Mouse (Mus musculus): ENCODE results near the gene Paf1. TPM values are rescaled to one million over a fixed set of nuclear protein-coding genes. Genes with fewer than 3 reads are reported as not detected.

Paf1 gene
- 82.0 and 82.9 TPM in 2 replicates for polyA plus RNA-seq (2014; fragmentation: Nextera tagmentation; extraction: Ambion mirVana)

- H3K9ac ChIP-seq (ENCODE audit: low read length) = peak within 1 kb of the TSS; percentile 80
- peak within 1 kb of the TSS; percentile 83 for H3K4me3 ChIP-seq (ENCODE audit: low read depth, low read length)
- H3K4me2 ChIP-seq (ENCODE audit: low read depth, low read length, severe bottlenecking) = peak within 1 kb of the TSS; percentile 84
- H3K36me3 ChIP-seq (ENCODE audit: control insufficient read depth, insufficient read depth, low read length) = peaks cover 11% of the 10 kb centered on the region
- ATAC-seq (replicated peaks; ENCODE audit: low FRiP score) (peak; percentile 99), DNase-seq (ENCODE audit: low spot score) (peak; percentile 95)
- no peaks in the 10 kb centered on the region for H3K9me3 ChIP-seq (ENCODE audit: control insufficient read depth, low read length)
- H3K4me1 ChIP-seq (replicated peaks; ENCODE audit: control insufficient read depth, insufficient read depth, low read length) = peaks cover 7% of the 10 kb centered on the region; the same call in 1 of the 2 replicates
- no peak within 1 kb of the TSS for H3K27ac ChIP-seq (ENCODE audit: low read depth, low read length)
- WGBS = under 1% methylated on average over 58 of the region's 58 CpGs
- H3K27me3 ChIP-seq (ENCODE audit: control insufficient read depth, insufficient read depth, low read length) = no peaks in the 10 kb centered on the region
Measured at GRCm38 (mm10) chr7:28392429-28393271, at the start of gene Paf1, which contains the start of gene Med29. Gene Paf1, plus strand, starts transcription at chr7:28392951. Gene Med29, minus strand, starts transcription at chr7:28392708.

GRCm38 (mm10) chr7:28344637-28345036 lies 48.1 kb upstream of the Paf1 start:
- WGBS = 9% methylated on average over 4 of the region's 4 CpGs
- Histone ChIP-seq H3K4me2 (ENCODE audit: low read depth, low read length, severe bottlenecking) (no peak overlapping the region), H3K27me3 (ENCODE audit: control insufficient read depth, insufficient read depth, low read length) (no peaks in the 10 kb centered on the region), H3K9me3 (ENCODE audit: control insufficient read depth, low read length) (no peaks in the 10 kb centered on the region), H3K9ac (ENCODE audit: low read length) (no peak overlapping the region), H3K27ac (ENCODE audit: low read depth, low read length) (no peak overlapping the region), H3K36me3 (ENCODE audit: control insufficient read depth, insufficient read depth, low read length) (no peaks in the 10 kb centered on the region), H3K4me1 (replicated peaks; ENCODE audit: control insufficient read depth, insufficient read depth, low read length) (no peaks in the 10 kb centered on the region), H3K4me3 (ENCODE audit: low read depth, low read length) (no peak overlapping the region)
- DNase-seq (ENCODE audit: low spot score) = peak; percentile 89
- no peak for ATAC-seq (replicated peaks; ENCODE audit: low FRiP score)

- Histone ChIP-seq H3K9me3 (ENCODE audit: control insufficient read depth, low read length) (no peaks in the 10 kb centered on the region), H3K4me1 (replicated peaks; ENCODE audit: control insufficient read depth, insufficient read depth, low read length) (peaks cover 9% of the 10 kb centered on the region), H3K27me3 (ENCODE audit: control insufficient read depth, insufficient read depth, low read length) (no peaks in the 10 kb centered on the region), H3K4me2 (ENCODE audit: low read depth, low read length, severe bottlenecking) (no peak overlapping the region), H3K9ac (ENCODE audit: low read length) (no peak overlapping the region), H3K27ac (ENCODE audit: low read depth, low read length) (no peak overlapping the region), H3K4me3 (ENCODE audit: low read depth, low read length) (no peak overlapping the region), H3K36me3 (ENCODE audit: control insufficient read depth, insufficient read depth, low read length) (no peaks in the 10 kb centered on the region)
- no peak for DNase-seq (ENCODE audit: low spot score)
- 79% methylated on average over 3 of the region's 3 CpGs for WGBS
- ATAC-seq (replicated peaks; ENCODE audit: low FRiP score) = no peak
Measured at GRCm38 (mm10) chr7:28347746-28348145, 45.0 kb upstream of the Paf1 start.

DNA sequence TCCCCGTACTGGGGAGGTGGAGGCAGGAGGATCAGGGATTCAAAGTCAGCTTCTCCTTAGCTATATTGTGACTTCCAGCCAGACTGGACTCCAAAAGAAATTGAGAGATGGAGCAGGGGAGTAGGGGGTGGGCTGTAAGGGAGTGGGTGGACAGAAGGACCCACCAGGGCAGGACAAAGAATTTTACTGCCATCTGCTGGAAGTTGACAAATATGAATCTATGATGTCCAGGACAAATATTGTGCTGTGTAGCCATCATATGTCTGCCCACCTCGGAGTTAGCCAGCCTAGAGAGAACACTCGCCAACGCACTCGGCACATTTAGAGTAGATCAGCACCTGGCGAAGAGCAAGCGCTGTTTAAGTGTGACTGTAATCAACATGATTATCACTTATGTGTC lies 44.1 kb upstream of the Paf1 start:
- H3K27me3 ChIP-seq (ENCODE audit: control insufficient read depth, insufficient read depth, low read length) = no peaks in the 10 kb centered on the region
- no peaks in the 10 kb centered on the region for H3K9me3 ChIP-seq (ENCODE audit: control insufficient read depth, low read length)
- H3K4me1 ChIP-seq (replicated peaks; ENCODE audit: control insufficient read depth, insufficient read depth, low read length) = peaks cover 9% of the 10 kb centered on the region
- no peak overlapping the region for H3K9ac ChIP-seq (ENCODE audit: low read length)
- 86% methylated on average over 7 of the region's 7 CpGs for WGBS
- DNase-seq (ENCODE audit: low spot score) = no peak
- no peak overlapping the region for H3K27ac ChIP-seq (ENCODE audit: low read depth, low read length)
- no peak overlapping the region for H3K4me2 ChIP-seq (ENCODE audit: low read depth, low read length, severe bottlenecking)
- peaks cover 6% of the 10 kb centered on the region for H3K36me3 ChIP-seq (ENCODE audit: control insufficient read depth, insufficient read depth, low read length)
- H3K4me3 ChIP-seq (ENCODE audit: low read depth, low read length) = no peak overlapping the region
- no peak for ATAC-seq (replicated peaks; ENCODE audit: low FRiP score)

DNA sequence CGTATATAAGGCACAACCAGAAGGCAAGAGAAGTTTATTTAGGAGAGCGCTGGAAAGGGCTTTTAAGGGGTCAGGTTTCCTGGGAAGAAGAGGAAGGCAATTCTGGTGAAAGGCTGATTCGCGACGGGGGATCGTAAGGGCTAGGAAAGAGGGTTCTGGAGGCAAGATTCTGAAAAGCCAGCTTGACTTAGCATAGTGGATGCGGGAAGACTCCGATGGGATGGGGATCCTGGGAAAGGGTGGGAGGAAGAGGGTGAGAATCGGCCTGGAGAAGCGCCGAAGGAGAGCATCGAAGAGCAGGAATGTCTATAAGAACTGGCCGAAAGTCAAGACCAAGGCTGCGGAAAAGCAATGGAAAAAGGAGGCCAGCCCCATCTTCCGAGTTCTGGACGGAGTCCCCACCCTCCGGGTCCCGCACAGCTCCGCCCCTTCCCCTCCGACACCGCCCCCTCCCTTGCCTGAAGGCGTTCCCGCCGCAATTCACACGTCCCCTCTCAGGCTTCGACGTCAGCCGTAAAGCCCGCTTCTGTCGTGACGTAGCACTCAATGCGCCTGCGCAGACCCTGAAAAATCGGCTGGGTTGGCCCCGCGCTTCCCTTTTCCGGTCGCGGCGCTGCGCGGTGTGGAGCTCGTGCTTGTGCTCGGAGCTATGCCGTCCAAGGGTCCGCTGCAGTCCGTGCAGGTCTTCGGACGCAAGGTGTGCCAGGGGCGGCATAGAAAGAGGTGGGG lies 42.4 kb upstream of the Paf1 start, which contains the start of gene Rps16:
TSS of gene Rps16 (plus strand) at position 498 of the 729 bp plus-strand sequence.
- H3K27me3 ChIP-seq (ENCODE audit: control insufficient read depth, insufficient read depth, low read length) = no peaks in the 10 kb centered on the region
- ATAC-seq (replicated peaks; ENCODE audit: low FRiP score) = peak; percentile 94

DNA sequence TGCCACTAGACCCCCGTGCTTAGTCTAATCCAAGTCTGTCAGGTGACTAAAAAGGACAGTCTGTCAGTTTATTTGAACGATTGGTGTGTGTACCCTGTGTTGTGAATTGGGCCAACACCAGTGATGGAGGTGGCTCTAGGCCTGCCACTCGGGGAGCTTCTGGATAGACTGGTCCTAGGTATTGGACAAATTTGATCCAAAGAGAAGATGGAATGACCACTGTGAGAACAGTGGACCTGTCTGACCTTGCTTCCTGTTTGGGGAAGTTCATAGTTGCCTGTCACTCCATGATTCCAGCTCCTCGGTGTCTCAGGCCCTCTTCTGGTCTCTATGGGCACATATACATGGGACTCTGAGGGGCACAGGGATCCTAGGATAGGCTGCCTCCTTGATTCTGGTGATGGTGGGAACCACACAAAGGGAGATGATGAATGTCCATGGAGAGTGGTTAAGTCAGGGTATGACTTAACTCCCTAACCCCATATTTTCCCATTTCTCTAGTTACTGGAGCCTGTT lies 41.0 kb upstream of the Paf1 start:
- H3K9ac ChIP-seq (ENCODE audit: low read length) = peak overlapping the region; percentile 85
- H3K4me1 ChIP-seq (replicated peaks; ENCODE audit: control insufficient read depth, insufficient read depth, low read length) = peaks cover 9% of the 10 kb centered on the region
- no peak overlapping the region for H3K27ac ChIP-seq (ENCODE audit: low read depth, low read length)
- peak overlapping the region; percentile 70 for H3K4me2 ChIP-seq (ENCODE audit: low read depth, low read length, severe bottlenecking)
- no peaks in the 10 kb centered on the region for H3K9me3 ChIP-seq (ENCODE audit: control insufficient read depth, low read length)
- 43% methylated on average over 4 of the region's 4 CpGs for WGBS
- peak overlapping the region; percentile 93 for H3K4me3 ChIP-seq (ENCODE audit: low read depth, low read length)
- peaks cover 9% of the 10 kb centered on the region for H3K36me3 ChIP-seq (ENCODE audit: control insufficient read depth, insufficient read depth, low read length)
- H3K27me3 ChIP-seq (ENCODE audit: control insufficient read depth, insufficient read depth, low read length) = no peaks in the 10 kb centered on the region
- no peak for ATAC-seq (replicated peaks; ENCODE audit: low FRiP score)
- DNase-seq (ENCODE audit: low spot score) = no peak

More for the DNA sequence above, 42.4 kb upstream of the Paf1 start, which contains the start of gene Rps16:
- WGBS = under 1% methylated on average over 44 of the region's 50 CpGs
- Histone ChIP-seq H3K4me2 (ENCODE audit: low read depth, low read length, severe bottlenecking) (peak within 1 kb of the TSS; percentile 70), H3K36me3 (ENCODE audit: control insufficient read depth, insufficient read depth, low read length) (peaks cover 9% of the 10 kb centered on the region), H3K4me3 (ENCODE audit: low read depth, low read length) (peak within 1 kb of the TSS; percentile 93), H3K27ac (ENCODE audit: low read depth, low read length) (peak within 1 kb of the TSS; percentile 48; the same call in 1 of the 2 replicates), H3K9ac (ENCODE audit: low read length) (peak within 1 kb of the TSS; percentile 85), H3K4me1 (replicated peaks; ENCODE audit: control insufficient read depth, insufficient read depth, low read length) (peaks cover 9% of the 10 kb centered on the region), H3K9me3 (ENCODE audit: control insufficient read depth, low read length) (no peaks in the 10 kb centered on the region)
- peak; percentile 99 for DNase-seq (ENCODE audit: low spot score)

- 94% methylated on average over 2 of the region's 2 CpGs for WGBS
Measured at GRCm38 (mm10) chr7:28353267-28353666, 39.5 kb upstream of the Paf1 start.

DNA sequence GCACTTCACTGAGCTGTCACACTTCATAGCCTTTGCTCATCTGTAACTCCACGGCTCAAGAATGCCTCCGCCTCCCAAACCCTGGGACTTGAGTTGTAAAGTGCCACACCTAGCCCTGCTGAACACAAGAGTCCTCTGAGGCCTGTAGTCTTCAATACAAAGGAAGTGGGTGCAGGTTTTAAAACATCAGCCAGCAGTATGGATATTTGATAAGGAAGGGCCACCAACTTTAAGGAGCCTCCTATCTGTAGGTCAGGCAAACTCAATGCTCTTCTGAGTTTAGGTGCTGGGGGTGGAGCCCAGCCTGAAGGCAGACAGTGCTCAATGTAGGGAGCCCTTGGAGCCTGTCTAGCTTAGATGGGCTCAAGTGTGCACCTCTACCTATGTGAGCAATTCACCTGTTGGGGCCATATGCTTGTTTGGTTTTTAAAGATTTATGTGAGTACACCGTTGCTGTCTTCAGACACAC lies 38.6 kb upstream of the Paf1 start:
- no peak overlapping the region for H3K4me3 ChIP-seq (ENCODE audit: low read depth, low read length)

More at GRCm38 (mm10) chr7:28353267-28353666, 39.5 kb upstream of the Paf1 start:
- Histone ChIP-seq H3K4me3 (ENCODE audit: low read depth, low read length) (no peak overlapping the region; the same call in 1 of the 2 replicates), H3K4me2 (ENCODE audit: low read depth, low read length, severe bottlenecking) (no peak overlapping the region), H3K36me3 (ENCODE audit: control insufficient read depth, insufficient read depth, low read length) (peaks cover 9% of the 10 kb centered on the region), H3K4me1 (replicated peaks; ENCODE audit: control insufficient read depth, insufficient read depth, low read length) (peaks cover 17% of the 10 kb centered on the region), H3K9me3 (ENCODE audit: control insufficient read depth, low read length) (no peaks in the 10 kb centered on the region), H3K27me3 (ENCODE audit: control insufficient read depth, insufficient read depth, low read length) (no peaks in the 10 kb centered on the region), H3K27ac (ENCODE audit: low read depth, low read length) (no peak overlapping the region), H3K9ac (ENCODE audit: low read length) (no peak overlapping the region)
- ATAC-seq (replicated peaks; ENCODE audit: low FRiP score) = no peak
- no peak for DNase-seq (ENCODE audit: low spot score)

More for the DNA sequence above, 38.6 kb upstream of the Paf1 start:
- H3K4me1 ChIP-seq (replicated peaks; ENCODE audit: control insufficient read depth, insufficient read depth, low read length) = peaks cover 17% of the 10 kb centered on the region
- H3K9ac ChIP-seq (ENCODE audit: low read length) = no peak overlapping the region
- no peaks in the 10 kb centered on the region for H3K9me3 ChIP-seq (ENCODE audit: control insufficient read depth, low read length)
- H3K27me3 ChIP-seq (ENCODE audit: control insufficient read depth, insufficient read depth, low read length) = no peaks in the 10 kb centered on the region
- H3K36me3 ChIP-seq (ENCODE audit: control insufficient read depth, insufficient read depth, low read length) = peaks cover 9% of the 10 kb centered on the region
- H3K4me2 ChIP-seq (ENCODE audit: low read depth, low read length, severe bottlenecking) = no peak overlapping the region
- WGBS = 94% methylated on average over 3 of the region's 3 CpGs
- DNase-seq (ENCODE audit: low spot score) (no peak), ATAC-seq (replicated peaks; ENCODE audit: low FRiP score) (no peak)
- no peak overlapping the region for H3K27ac ChIP-seq (ENCODE audit: low read depth, low read length)
